Mouse (Mus musculus): ENCODE results near the gene Efcab8.
A peak's percentile ranks its signal among the peaks of the same experiment; 100 is the strongest.

The Efcab8 gene

DNA sequence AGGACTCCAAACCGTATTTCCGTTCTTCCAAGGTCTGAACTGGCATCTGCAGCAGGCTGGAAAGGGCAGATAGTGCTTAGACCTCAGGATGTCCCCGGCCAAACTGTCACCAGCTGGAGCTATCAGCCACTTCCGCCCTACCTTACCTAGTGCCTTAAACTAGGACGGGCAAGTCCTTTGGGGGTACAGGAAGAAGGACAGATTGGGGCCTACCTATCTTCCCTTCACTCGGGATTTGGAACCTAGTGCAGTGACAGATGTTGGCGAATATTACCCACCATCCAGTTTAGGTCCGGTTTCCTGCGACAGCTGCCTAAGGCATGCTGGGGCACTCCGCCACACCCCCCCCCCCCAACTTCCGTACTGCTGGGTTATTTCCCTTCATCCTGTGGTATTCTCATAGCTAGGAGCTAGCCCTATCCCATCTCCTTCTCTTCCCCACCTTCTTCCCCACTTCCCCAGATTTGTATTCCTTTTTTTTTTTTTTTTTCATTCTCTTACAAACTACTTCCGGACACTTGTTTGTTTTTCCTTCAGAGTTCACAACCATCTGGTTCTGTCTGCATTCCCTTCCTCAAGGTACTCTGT is at the start of gene Efcab8:
Gene Efcab8, plus strand, starts transcription at position 538 of the 588 bp plus-strand sequence.
- DNase-seq (ENCODE audit: low read depth) = peak; percentile 62

DNA sequence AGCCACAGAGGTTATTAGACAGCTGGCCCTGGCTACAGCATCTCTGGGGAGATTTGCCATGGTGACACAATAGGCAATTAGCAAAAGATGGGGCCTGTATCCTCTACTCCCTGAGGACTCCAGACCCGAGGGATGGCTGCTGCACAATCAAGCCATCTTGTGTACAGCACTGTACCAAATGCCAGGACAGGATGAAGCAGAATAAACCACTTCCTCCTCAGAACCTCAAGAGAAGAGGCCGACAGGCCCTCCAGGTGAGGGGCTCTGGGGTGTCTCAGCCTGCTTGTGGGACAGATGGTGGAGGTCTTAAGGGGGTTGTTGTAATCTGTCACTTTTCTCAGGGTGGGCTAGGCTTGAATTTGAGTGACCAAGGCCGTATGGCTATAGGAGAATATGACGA is 45.7 kb upstream of the Efcab8 start:
- no peak for DNase-seq (ENCODE audit: low read depth)

DNA sequence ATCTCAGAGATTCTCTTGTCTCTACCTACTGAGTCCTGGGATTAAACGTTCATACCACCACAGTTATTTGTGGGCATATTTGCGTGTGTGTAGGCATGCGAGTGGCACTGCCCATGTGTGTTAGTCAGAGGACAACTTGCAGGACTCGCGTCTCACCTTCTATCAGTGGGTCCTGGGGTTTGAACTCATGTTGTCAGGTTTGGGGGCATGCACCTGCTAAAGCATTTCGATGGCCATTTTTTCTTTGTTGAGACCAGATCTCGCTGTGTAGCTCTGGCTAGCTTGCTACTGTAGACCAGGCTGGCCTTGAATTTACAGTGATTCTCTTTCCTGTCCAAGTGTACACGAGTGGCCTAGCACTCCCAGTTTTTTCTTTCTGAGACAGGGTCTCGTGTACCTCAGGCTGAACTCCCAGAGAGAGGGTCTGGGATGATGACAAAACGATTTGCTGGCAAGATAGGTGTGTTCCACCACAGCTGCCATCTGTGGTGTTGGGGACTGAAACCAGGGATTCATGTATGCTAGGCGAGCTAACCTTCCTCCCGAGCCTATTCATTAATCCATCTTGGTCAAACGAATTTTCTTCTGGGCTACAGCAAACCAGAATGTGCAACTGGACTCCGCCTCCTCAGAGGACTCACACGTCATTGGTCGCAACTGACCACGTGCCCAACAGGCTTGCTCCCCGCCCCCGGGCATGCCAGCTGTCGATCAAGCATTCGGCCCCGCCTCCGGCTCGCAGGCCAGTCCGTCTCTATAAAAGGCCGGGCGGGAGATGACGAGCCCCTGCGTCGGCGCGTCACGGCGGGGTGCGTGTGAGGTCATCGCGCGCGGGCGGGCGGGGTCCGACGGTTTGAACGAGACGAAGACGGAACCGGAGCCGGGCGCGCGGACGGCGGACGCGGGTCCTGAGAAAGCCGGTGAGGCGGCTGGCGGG is 39.0 kb upstream of the Efcab8 start, which contains the start of gene Mapre1:
Gene Mapre1, plus strand, starts transcription at position 775 of the 937 bp plus-strand sequence.
- peak; percentile 99 for DNase-seq (ENCODE audit: low read depth)

DNA sequence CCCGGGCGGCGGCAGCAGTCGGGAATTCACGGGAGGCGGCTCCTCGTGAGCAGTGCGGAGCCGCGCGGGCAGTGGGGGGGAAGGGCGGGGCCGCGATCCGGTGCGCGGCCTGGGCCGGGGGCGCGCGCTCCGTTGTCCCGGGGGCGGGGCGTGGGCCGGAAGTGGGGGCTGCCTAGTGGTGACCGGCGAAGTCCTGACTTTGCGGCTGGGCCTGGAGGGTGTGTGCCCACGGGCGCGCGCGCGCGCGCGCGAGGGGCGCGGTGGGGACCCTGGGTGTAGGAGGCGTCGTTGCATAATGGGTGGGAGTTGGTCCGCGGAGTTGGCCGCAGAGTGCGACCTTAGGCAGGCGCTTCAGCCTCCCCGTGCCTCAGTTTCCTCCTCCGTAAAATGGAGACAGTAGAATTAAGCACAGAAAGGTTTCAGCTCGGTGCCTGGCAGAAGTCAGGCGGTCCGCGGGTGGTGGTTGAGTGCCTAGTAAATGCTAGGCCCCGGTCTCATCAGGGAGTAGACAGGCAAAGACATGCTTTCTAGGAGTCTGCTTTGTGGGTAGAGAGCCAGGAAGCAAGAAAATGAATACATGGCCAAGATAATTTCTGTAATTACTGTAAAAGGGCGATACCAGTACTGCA is 38.2 kb upstream of the Efcab8 start:
- DNase-seq (ENCODE audit: low read depth) = no peak

DNA sequence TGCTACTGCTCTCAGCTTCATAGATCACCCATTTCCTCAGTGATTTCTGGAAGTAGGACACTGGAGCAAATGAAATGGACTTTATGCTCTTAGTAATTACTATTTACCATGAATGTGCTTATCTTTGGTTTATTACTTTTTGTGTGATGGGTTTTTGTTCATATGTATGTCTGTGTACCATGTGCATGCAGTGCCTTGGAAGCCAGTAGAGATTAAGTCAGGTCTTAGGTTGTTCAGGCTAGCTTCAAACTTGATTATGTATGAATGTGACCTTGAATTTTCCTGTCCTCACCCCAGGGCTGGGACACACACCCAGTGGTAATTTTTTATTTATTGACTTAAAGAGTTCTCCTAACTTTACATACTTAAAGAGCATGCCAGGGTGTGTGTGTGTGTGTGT is 31.7 kb upstream of the Efcab8 start:
- DNase-seq (ENCODE audit: low read depth) = no peak

DNA sequence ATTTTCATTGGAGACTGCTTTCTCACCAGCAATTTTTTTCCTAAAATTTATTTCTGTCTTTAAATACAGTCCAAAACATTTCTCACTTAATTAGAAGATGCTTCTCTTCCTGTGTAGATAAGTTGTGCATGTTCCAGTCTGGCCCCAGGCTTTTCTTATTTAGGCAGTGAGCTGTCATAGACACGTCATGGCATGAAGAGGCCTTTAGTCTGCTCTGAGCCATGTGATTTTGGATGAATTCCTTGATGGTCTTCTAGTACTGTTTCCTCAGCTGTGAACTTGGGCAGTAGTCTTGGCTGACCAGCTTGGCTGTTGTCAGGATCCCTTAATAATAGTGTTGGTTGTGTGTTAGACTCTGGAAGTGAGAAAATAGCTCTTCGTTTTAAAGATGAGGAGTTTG is 29.4 kb upstream of the Efcab8 start:
- no peak for DNase-seq (ENCODE audit: low read depth)

DNA sequence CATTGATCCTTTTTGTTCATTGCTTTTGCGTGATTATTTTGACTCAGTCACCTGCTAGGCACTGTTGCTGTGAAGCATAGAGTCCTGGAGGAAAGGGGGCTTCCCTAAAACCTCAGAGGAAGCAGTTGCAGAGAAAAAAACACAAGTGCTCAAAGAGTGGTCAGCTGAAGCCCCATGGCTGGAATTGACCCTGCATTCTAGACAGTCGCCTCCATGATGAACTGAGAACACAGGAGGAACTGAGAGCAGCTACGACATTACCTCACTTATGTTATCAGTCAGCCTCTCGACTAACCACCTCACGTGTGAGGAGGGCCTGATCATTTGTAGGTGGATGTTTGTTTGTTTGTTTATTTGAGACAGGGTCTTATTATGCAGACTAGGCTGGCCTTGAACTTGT is 17.6 kb upstream of the Efcab8 start:
- DNase-seq (ENCODE audit: low read depth) = no peak

DNA sequence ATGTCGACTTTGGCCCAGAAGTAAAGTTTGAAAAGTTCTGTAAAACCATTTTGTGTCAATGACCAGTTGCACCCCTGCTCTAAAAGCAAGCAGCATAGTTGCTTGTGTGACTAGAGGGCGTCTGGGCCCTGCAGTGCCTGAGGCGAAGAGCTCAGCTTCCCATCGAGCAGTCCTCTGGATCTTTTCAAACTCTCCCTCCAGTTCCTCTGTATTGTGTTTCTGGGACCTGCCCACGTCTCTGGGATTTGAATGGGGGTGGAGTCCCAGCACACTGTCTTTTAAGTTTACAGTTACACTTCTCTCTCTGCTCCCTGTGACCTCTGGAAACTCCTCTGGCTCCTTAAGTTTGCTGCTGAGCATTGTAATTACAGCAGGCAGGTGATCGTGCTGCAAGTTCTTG is 12.2 kb upstream of the Efcab8 start:
- DNase-seq (ENCODE audit: low read depth) = no peak

DNA sequence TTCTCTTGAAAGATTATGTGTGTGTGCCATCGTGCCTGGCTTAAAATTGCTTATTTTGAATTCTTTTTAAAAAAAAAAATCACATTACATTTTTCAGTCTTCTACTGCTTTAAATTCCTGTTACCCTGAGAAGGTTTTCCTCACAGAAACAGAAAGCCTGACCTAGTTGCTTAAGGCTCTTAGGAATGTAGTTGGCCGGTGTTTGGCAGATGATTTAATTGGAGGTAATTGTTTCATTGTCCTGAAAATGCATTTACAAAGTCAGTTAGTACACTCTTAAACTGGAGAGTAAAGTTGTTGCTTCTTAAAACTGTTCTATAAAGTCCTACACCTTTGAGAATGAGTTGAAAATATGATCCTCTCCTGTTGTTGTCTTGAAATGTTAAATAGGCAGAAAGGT is 10.8 kb upstream of the Efcab8 start:
- no peak for DNase-seq (ENCODE audit: low read depth)

DNA sequence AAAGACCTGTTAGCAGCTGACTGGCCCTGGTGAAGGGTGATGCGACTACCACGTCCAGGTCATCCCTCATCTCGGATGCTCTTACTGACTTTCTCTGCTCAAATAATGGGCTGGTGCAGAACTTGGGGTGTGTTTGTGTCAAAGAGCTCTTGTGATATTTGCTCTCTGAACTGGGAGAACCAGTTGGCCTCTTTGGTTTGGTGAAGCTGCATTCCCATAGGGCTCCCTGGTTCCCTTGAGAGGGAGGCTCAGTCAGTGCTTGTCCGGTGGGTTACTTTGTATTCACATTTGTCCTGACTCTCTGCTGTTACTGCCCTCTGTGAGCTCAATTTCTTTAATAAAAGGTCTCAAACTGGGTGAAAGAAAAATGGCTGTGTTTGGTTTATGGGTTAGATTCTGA is 6.8 kb upstream of the Efcab8 start:
- no peak for DNase-seq (ENCODE audit: low read depth)

DNA sequence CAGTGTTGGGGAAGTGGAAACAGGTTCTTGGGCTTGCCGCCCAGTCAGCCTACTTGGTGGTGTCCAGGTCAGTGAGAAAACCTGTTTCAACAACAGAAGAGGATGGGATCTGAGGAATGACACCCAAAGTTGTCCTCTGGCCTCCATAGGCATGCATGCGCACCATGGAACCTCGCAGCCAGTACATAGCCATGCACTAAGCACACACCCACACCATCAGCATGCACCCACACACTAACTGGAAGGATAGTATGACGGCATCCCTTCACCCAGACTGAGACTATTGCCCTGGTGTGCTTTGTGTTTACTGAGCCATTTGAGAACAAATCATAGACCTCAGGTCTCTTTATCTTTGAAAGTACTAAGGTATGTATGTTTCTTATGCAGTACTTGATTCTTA is 4.3 kb upstream of the Efcab8 start:
- DNase-seq (ENCODE audit: low read depth) = no peak

DNA sequence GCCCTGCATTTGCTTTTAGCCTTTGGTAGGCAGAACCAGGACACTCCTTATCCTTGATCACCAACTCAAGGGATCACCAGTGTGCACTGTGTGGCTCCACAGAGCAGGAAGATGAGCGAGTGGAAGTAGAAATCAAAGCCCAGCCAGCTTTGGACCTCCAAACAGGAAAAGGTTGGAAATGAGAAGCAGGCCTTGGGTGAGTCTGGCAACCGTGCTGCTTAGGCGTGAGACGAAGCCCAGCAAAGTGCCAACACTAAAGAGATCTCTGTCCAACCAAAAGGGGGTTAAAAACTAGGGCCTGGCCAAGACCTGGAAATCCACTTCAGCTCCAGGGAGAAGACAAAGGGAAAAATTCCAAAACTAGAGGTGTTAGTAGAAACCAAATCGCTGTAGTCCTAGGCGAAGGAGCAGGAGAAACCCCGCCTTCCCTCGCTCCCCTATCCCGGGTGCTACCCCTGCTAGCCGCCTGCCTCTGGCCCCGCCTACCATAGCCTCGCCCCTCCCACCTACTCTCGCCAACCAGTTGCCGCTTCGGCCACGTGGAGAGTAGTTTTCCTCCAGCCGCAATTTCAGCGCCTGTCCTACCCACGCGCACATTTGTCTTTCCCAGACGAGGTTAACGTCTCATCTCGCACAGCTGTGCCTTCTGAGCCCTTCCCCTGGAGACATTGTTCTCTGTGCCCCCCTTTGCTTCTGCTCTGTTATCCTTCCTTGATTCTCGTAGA is 931 bp upstream of the Efcab8 start:
- DNase-seq (ENCODE audit: low read depth) = peak; percentile 73

DNA sequence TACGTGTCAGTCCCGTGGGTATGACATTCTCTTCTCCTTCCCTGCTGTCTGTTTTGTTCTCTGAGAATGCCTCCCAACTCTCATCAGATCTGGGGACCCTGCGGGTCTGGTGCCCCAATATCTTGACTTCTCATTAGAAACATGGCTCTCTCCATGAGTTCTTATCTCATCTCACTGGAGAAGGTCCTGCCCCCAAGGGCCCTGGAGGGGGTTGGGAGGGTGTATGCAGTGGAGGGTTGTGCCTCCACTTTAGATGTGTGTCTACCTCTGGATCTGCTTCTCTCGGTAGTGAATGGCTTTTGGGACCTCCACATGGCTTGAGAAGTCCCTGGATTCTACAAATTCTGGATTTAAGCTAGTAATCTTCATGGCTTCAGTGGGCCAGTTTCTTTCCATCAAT is 1.4 kb downstream of the Efcab8 start:
- no peak for DNase-seq (ENCODE audit: low read depth)

DNA sequence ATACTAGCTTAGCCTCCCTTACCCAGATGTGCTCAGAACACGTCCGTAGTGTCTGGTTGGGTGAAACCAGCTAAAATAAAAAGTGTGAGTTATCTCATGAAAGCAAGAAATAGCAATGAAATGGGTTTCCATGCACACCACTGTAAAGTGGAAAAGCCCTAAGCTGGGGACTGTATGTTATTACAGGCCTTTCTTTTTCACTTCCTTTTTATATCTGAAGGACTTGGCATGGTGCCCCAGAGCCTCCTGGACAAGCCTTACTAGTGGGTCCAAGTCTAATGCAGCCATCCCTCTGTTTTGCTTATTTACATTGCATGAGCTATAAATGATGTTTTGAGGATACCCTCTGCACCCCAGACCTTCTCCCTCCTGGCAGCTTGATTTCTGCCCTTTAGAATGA is 4.9 kb downstream of the Efcab8 start:
- no peak for DNase-seq (ENCODE audit: low read depth)

DNA sequence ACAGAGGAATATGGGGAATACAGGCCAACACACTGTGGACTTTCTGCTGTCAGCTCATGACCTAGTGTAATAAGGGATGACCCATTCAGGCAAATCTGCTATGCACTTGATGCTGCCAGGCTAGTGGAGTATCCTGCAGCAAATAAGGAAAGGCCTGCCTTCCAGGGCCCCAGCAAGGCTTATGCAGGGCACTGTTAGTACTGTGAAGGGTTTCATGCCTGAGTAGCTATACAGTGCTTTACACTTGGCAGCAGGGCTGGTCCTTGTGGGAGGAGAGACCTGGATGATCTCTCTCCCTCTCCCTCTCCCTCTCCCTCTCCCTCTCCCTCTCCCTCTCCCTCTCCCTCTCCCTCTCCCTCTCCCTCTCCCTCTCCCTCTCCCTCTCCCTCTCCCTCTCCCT is 13.6 kb downstream of the Efcab8 start:
- no peak for DNase-seq (ENCODE audit: low read depth)

DNA sequence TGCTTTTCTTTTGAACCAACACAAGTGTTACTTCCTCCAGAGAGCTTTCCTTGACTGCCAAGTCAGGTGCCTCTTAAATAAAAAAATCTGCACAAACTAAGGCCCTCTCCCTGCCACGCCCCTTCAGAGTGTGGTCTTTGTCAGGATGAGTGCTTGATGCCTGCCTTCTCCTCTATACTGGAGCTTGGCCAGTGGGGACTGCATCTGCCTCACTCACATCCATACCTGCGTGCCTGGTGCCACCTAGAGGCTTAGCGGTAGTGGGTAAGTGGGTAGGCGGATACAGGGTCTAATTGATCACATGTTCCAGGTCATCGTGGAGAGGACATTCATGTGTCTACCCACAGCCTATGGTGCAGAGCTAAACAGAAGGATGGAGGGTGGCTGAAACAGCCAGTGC is 15.4 kb downstream of the Efcab8 start:
- DNase-seq (ENCODE audit: low read depth) = peak; percentile 32

DNA sequence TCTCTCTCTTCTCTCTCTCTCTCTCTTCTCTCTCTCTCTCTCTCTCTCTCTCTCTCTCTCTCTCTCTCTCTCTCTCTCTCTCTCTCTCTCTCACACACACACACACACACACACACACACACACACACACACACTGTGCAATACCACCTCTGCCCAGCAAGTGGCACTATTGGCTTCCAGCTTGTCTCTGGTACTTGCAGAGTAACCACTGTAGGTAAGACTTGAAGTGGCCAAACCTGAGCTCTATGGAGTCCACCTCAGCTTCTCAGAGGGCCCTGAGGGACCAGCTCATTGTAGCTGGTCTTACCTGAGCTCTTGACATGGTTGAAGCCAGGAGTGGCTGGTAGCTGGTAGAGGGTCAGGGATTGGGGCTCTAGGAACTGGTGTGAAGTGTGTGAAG is 27.7 kb downstream of the Efcab8 start:
- DNase-seq (ENCODE audit: low read depth) = peak; percentile 53

DNA sequence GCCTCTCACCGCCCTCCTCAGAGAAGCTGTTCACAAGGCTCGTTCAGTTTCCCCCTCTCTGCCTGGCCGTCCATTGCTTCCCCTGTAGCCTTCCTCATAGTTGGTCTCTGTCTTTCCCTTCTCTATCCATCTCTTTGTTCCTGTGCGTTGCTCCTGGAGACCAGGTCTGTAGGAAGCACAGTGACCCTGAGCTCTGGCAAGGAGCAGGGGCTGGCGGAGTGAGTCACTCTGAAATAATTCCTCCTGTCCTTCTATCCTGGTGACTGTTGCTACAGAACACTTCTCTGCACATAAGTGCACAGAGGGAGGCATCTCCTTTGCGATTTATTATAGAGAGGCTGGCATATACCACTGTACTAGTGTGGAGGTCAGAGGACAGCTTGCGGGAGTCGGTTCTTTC is 28.4 kb downstream of the Efcab8 start:
- no peak for DNase-seq (ENCODE audit: low read depth)

DNA sequence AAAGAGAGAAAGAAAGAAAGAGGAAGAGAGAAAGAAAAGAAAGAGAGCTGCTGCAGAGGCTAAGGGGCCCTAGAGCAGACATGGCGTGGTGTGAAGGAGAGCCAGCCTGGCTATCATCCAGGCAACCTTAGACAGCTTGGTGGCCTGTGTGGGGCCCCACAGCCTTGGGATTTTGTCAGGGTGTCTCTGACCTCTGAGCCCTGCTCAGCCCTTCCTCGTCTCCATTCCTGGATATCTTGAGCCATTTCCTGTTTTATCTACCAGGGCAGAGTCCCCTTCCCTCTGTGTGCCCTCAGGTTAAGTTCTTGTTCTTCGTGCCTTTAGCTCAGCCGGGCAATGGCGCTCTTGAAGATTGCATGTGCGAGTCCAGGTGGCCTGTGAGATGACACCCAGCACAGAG is 29.1 kb downstream of the Efcab8 start:
- no peak for DNase-seq (ENCODE audit: low read depth)

DNA sequence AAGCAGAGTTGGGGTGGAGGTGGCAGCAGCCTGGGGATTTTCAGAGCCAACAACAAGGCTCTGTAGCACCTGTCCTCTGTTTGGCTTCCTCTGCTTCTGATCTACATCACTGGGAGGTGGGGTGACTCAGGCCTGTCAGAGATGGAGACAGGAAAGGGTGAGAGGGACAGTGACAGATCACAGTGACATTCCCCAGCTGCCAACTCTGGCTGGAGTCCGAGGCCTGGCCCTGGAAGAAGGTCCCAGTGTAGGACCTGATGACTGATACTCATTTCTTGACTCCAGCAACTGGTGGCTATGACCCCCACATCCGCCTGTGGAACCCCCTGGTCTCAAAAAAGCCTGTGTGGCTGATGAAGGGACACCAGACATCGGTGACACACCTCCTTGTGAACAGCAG is 30.2 kb downstream of the Efcab8 start:
- no peak for DNase-seq (ENCODE audit: low read depth)

DNA sequence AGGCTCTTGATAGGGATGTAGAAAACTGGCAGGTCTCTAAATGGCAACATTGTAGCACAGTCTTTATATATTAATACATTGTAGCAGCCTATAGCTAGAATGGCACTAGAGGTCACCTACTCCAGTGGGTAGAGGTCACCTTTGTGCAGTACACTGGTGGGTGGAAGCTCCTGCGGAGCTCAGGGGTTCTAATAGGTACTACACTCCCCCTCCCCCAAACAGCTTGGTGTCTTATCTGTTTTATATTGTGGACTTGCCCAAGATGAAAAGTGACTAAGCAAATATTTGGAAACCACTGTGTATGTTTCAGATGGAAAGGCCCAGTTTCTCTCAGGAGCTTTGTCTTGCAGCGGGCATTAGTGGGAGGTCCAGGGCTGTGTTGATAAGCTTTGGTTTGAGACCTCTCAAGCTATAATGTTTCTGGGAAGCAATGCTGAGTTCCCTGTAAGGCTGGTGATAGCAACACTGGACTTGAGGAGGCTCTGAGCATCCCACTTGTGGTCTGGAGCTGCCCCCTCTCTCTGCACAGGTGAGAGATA is 42.3 kb downstream of the Efcab8 start:
- no peak for DNase-seq (ENCODE audit: low read depth)

DNA sequence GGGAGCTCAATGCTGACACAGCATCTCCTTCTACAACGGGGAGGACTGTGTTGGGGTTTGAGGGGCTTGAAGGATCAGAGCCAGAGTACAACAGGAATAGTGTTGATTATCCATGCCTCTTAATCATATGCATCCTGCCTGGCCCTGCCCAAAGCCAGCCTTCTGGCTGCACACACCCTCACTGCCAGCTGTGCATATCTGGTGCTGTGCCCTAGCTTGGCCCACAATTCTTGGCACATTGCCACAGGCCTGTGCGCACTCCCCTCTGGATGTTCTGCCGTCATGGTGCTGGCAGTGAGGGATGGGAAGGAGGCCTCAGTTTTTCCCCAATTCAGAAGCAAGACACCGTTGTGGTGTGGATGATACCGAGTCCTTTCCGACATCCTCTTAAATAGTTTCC is 44.9 kb downstream of the Efcab8 start:
- DNase-seq (ENCODE audit: low read depth) = no peak

Measured in naive thymus-derived CD4-positive, alpha-beta T cell, adult 2 months (primary cell).